Mouse (Mus musculus): ENCODE measurements around the gene Ablim1.

DNA sequence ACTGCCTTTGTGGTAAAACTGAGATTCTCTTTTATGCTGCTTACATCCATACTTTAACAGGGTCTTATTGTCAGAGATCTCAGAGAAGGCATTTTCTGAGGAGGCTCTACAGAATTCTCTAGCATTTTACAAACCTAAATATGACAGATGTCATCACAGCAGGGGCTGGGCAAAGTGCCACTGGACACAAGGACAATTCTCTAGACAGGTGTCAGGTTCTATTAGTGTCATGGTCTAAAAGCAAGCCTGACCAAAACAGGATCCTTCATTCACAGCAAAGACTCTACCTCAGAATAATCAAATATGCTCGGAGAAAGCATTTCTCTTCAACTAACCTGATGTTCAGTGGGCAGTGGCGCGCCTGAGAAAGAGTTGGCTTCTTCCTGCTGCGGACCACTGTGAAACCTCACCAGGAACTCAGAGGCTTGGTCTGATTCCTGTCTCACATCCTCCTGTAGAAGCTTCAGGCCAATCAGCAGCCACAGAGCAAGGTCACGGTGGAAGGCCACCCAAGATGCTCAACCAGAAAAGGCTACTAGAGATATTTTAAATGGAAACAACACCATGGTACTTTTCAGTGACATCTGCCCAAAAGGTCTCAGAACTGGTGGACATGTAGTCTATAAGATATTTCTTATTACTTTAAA, 230.1 kb downstream of the Ablim1 start:
- no peak for TF ChIP-seq CTCF (IDR thresholded peaks at IDR 0.05; ENCODE audit: insufficient read depth, low read depth, low read length)
- TF ChIP-seq POLR2A (IDR thresholded peaks at IDR 0.05; ENCODE audit: insufficient read depth, low read depth, low read length) = no peak
